Mouse (Mus musculus) kidney, adult 2 months (tissue): ENCODE data around the gene Clec2d. TPM values are rescaled to one million over a fixed set of nuclear protein-coding genes. Genes with fewer than 3 reads are reported as not detected.
"Not testable (repeated sequence)": the region's sequence is repeated elsewhere in the genome, so short reads cannot be mapped to it uniquely, and the experiment has no call there.

Experiments used
- DNase-seq: peaks from one replicate; pipeline ENCODE4 v3.0.0; 2021
- H3K27ac ChIP-seq: fragments of 200-500 bp; 2 replicates; pipeline ENCODE4 v1.5.1; 2012; ENCODE audit warnings: low read depth, low read length, control low read depth, inconsistent platforms; ENCODE audit not compliant: insufficient read depth
- H3K27me3 ChIP-seq: fragments of 200-500 bp; replicated peaks from 2 replicates; pipeline ENCODE4 v1.6.1; 2012; ENCODE audit warnings: mild to moderate bottlenecking, moderate library complexity, low read length, inconsistent platforms; ENCODE audit not compliant: control insufficient read depth, insufficient read depth
- H3K36me3 ChIP-seq: fragments of 200-500 bp; 2 replicates; pipeline ENCODE4 v1.6.1; 2012; ENCODE audit warnings: mild to moderate bottlenecking, moderate library complexity, low read length, inconsistent platforms; ENCODE audit not compliant: control insufficient read depth, insufficient read depth
- H3K4me1 ChIP-seq: fragments of 200-500 bp; 2 replicates; pipeline ENCODE4 v1.6.1; 2011; ENCODE audit warnings: low read length; ENCODE audit not compliant: control insufficient read depth, insufficient read depth
- H3K4me3 ChIP-seq: fragments of 200-500 bp; 2 replicates; pipeline ENCODE4 v1.5.1; 2011; ENCODE audit warnings: mild to moderate bottlenecking, low read depth, low read length, control low read depth; ENCODE audit not compliant: insufficient read depth
- CTCF ChIP-seq: fragments of 200-500 bp; conservative IDR thresholded peaks from 2 replicates; pipeline ENCODE4 v1.5.1; 2011; ENCODE audit warnings: low read depth, mild to moderate bottlenecking, control low read depth, low read length, moderate library complexity, mixed read lengths; ENCODE audit not compliant: insufficient read depth, insufficient read length
- POLR2A ChIP-seq: fragments of 200-500 bp; IDR thresholded peaks from one replicate; pipeline ENCODE4 v1.6.1; 2011; ENCODE audit warnings: low read depth, low read length, control low read depth
- WGBS: fragments of 180-500 bp; shearing (Covaris S2); methylation state at CpG from one replicate; pipeline ENCODE4 v1.1.7; 2018; 5-methylcytosine and 5-hydroxymethylcytosine counted together
- polyA plus RNA-seq: library from polyadenylated mRNA; depleted of rRNA; stranded (reverse); fragments of >200 nt; gene quantifications from 2 replicates; pipeline ENCODE4 v1.2.3, GENCODE M21; 2012

Clec2d gene
- polyA plus RNA-seq, 1 experiment: 67.0 TPM

DNA sequence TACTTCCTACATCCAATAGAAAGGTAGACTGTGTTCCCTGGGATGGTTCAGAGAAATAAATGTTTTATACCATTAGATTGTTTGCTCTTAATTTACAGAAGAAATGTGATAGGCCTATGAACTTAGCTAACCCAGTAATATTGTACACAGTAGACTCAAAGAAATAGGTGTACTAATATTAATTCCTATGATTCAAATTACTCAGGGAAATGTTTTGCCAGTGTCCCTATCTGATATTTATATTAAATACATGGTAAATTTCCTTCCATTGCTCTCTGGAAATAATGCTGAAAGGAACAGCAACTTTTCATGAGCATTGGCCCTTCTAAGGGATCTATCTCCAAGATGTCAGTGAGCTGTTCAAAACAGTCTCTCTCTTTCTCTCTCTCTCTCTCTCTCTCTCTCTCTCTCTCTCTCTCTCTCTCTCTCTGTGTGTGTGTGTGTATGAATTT lies 6.8 kb downstream of the Clec2d start:
- Histone ChIP-seq H3K27ac (no peak overlapping the region), H3K27me3 (no peaks in the 10 kb centered on the region), H3K36me3 (peaks cover 27% of the 10 kb centered on the region), H3K4me1 (peaks cover 11% of the 10 kb centered on the region; the same call in 1 of the 2 replicates), H3K4me3 (no peak overlapping the region)
- TF ChIP-seq POLR2A (no peak), CTCF (no peak)
- DNase-seq: no peak

DNA sequence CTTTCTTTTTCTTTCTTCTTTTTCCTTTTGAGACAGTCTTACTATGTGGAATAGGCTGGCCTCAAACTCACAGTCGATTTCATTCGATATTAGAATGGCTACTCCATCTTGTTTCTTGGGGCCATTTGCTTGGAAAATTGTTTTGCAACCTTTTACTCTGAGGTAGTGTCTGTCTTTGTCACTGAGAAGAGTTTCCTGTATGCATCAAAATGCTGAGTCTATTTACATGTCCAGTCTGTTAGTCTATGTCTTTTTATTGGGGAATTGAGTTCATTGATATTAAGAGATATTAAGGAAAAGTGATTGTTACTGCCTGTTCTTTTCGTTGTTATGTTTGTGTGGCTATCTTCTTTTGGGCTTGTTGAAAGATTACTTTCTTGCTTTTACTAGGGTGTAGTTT lies 7.4 kb downstream of the Clec2d start:
- not testable (repeated sequence) for DNase-seq, H3K27me3 ChIP-seq, H3K4me3 ChIP-seq, H3K27ac ChIP-seq
- WGBS: 91% methylated on average over 3 of the region's 3 CpGs
- peaks cover 11% of the 10 kb centered on the region; the same call in 1 of the 2 replicates for H3K4me1 ChIP-seq
- H3K36me3 ChIP-seq: peaks cover 27% of the 10 kb centered on the region

DNA sequence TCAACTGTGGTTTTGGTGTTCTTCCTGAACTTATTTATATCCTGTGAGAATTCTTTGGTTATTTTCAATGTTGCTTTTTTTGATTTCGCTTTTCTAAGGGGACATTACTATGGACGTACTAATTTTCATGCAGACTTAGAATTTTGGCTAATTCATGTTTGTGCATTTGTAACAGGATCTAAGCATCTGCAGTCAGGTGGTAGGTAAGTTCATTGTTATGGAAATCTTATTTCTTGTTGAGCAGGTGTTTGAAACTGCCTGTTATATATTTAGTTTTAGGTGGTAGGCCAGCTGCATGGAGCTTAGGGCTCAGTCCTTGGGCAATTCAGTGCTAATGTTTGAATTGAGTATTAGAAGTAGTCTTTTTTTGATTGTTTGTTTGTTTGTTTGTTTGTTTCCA lies 13.0 kb downstream of the Clec2d start:
- H3K27me3 ChIP-seq: no peaks in the 10 kb centered on the region
- no peak overlapping the region for H3K27ac ChIP-seq
- H3K4me1 ChIP-seq: no peaks in the 10 kb centered on the region
- TF ChIP-seq CTCF (no peak), POLR2A (no peak)
- 88% methylated on average over 2 of the region's 2 CpGs for WGBS
- no peak overlapping the region for H3K4me3 ChIP-seq
- no peak for DNase-seq
- H3K36me3 ChIP-seq: no peaks in the 10 kb centered on the region

DNA sequence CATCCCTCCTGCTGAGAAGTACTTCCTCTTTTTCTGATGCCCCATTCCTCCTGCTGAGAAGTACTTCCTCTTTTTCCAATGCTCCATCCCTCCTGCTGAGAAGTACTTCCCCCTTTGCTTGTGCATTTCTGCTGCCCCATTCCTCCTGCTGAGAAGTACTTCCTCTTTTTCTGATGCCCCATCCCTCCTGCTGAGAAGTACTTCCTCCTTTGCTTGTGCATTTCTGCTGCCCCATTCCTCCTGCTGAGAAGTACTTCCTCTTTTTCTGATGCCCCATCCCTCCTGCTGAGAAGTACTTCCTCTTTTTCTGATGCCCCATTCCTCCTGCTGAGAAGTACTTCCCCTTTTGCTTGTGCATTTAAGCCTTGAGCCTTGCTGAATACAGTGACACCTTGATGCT lies 19.7 kb downstream of the Clec2d start:
- not testable (repeated sequence) for DNase-seq, H3K4me1 ChIP-seq, H3K4me3 ChIP-seq, H3K36me3 ChIP-seq, H3K27me3 ChIP-seq, H3K27ac ChIP-seq

DNA sequence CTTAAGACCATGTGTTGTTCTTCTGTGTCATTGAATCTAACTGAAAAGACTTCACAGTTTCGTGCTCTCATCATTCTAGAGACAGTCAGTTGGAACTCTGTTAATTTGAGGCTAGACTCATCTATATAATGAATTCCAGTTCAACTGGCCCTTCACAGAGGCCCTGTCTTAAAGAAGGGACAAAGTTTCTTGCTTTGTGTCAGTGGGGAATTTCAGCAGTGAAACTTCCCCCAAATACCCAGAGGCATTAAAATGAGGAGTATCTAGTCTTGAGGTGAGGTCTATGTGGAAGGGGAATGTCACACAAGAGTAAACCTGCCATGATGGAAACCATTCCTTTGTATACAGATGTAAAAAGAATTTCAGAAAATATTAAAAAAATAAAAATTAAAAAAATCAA lies 21.9 kb downstream of the Clec2d start:
- peaks cover 5% of the 10 kb centered on the region; the same call in 1 of the 2 replicates for H3K4me1 ChIP-seq
- TF ChIP-seq POLR2A: no peak
- TF ChIP-seq CTCF: no peak
- no peaks in the 10 kb centered on the region for H3K36me3 ChIP-seq
- 98% methylated on average over 1 of the region's 1 CpGs for WGBS
- no peak for DNase-seq
- H3K27ac ChIP-seq: no peak overlapping the region
- H3K4me3 ChIP-seq: no peak overlapping the region
- no peaks in the 10 kb centered on the region for H3K27me3 ChIP-seq

DNA sequence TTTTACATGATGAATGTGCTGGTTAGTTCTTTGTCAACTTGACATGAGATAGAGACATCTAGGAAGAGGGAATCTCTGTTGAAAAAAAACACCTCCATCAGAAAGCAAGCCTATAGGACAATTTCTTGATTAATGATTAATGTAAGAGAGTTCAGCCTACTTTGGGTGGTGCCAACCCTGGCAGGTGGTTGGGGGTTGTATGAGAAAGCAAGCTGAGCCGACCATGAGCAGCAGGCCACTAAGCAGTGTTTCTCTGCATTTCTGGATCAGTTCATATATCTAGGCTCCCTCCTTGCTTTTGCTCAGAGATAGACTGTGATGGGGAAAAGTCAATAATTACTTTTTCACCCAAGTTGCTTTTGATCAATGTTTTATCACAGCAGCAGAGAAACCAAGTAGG lies 23.9 kb downstream of the Clec2d start:
- no peak for TF ChIP-seq CTCF
- no peak for TF ChIP-seq POLR2A
- H3K36me3 ChIP-seq: no peaks in the 10 kb centered on the region
- H3K27me3 ChIP-seq: no peaks in the 10 kb centered on the region
- H3K27ac ChIP-seq: no peak overlapping the region
- WGBS: 33% methylated on average over 1 of the region's 1 CpGs
- no peak overlapping the region for H3K4me3 ChIP-seq
- DNase-seq: no peak
- peaks cover 7% of the 10 kb centered on the region; the same call in 1 of the 2 replicates for H3K4me1 ChIP-seq

DNA sequence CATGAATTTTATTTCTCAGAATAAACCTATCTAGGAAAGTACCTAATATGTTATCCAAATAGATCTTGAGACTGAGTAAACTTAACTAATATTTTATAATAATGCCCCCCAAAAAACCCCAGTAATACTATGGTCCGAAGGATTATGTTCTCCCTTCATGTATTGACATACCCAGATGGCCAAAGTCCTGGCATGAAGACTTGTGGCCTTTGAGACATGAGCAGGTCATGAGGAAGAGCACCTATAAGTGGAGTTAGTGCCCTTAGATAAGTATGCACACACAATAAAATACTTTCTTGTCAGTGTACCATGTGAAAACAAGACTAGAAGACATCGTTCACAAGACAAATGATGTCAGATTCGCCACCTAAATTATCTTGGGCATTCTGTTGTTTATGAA lies 24.4 kb downstream of the Clec2d start:
- Histone ChIP-seq H3K27me3 (no peaks in the 10 kb centered on the region), H3K4me3 (no peak overlapping the region), H3K36me3 (no peaks in the 10 kb centered on the region), H3K4me1 (peaks cover 10% of the 10 kb centered on the region; the same call in 1 of the 2 replicates), H3K27ac (no peak overlapping the region)
- no peak for TF ChIP-seq POLR2A
- DNase-seq: no peak
- WGBS: 83% methylated on average over 3 of the region's 3 CpGs

DNA sequence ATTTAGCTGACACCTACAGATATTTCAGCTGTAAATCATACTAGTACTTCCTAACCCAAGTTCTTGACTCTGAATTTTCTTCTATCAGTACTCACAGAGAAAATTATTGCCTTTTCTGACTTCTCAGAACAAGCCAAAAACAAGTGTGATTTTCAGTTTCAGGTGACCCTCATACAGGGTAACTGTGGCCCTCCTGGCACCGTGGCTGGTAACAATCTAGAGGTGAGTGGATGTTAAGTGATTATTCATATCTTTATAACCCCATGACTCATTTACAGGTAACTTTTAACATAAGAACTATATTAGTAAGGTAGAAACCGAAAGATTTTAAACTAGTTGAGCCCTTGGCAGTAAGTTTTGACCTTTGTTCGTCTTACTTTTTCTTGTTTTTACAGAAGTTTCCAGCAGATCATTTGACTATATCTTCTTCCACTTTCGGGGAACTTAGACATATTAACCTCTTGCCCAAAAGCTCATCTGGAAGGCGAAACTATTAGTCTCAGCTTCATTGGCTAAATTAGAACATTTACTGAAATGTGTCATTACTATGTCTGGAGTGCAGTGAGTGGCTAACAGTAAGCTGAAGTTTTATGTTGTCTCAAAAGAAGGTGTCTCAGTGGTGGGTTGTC lies 28.6 kb downstream of the Clec2d start:
- TF ChIP-seq CTCF (no peak), POLR2A (no peak)
- peak; percentile 74 for DNase-seq
- 37% methylated on average over 5 of the region's 5 CpGs for WGBS
- Histone ChIP-seq H3K4me1 (peaks cover 16% of the 10 kb centered on the region), H3K27me3 (no peaks in the 10 kb centered on the region), H3K27ac (peak overlapping the region; percentile 87), H3K4me3 (no peak overlapping the region), H3K36me3 (no peaks in the 10 kb centered on the region)
